Mouse (Mus musculus): ENCODE results near the gene Ifnar1.

GRCm38 (mm10) chr16:91470470-91470869 is 14.6 kb upstream of the Ifnar1 start:
- TF ChIP-seq POLR2A (IDR thresholded peaks at IDR 0.05; ENCODE audit: borderline replicate concordance, control insufficient read depth, low read depth, low read length) = no peak
- TF ChIP-seq CTCF (IDR thresholded peaks at IDR 0.05; ENCODE audit: control insufficient read depth, insufficient read depth, low read length) = no peak

Data from bone marrow, adult 2 months (tissue).